Mouse (Mus musculus) small intestine, adult 2 months (tissue): ENCODE data around the gene St3gal5.

Source experiments
- CTCF ChIP-seq: fragments of 200-500 bp; IDR thresholded peaks from 2 replicates; pipeline ENCODE4 v1.5.1; 2012; ENCODE audit warnings: low read depth, mild to moderate bottlenecking, control low read depth, inconsistent platforms, low read length, moderate library complexity, mixed read lengths; ENCODE audit not compliant: insufficient replicate concordance, insufficient read length; ENCODE audit errors: extremely low read depth
- POLR2A ChIP-seq: fragments of 200-500 bp; IDR thresholded peaks from 2 replicates; pipeline ENCODE4 v1.6.1; 2012; ENCODE audit warnings: low read depth, mild to moderate bottlenecking, control low read depth, inconsistent platforms, low read length, moderate library complexity

- TF ChIP-seq CTCF (no peak), POLR2A (no peak)
These were observed 746 bp downstream of the St3gal5 start for GRCm38 (mm10) chr6:72098021-72098655.
